Mouse (Mus musculus): ENCODE measurements around the gene Trim62.
A peak's percentile ranks its signal among the peaks of the same experiment; 100 is the strongest.

Trim62 gene

DNA sequence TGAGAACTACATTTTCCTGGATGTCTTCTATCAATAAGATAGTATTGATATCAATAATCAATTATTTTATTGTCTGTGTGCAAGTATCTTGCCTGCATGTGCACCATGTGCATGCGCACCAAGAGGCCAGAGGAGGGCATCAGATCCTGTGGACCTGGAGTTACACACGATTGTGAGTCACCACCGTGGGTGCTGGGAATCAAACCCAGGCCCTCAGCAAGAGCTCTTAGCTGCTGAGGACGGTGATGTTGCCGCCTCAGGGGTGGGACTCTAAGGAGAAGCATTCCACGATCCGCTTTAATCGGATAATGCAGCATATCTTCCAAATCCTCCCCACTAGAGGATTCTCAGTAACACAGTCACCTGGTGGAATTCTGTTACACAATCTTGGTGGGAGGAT, 2.2 kb downstream of the Trim62 start:
- DNase-seq (ENCODE audit: low spot score) = no peak

GRCm38 (mm10) chr4:128886571-128886970, 3.2 kb downstream of the Trim62 start:
- DNase-seq (ENCODE audit: low spot score) = no peak

DNA sequence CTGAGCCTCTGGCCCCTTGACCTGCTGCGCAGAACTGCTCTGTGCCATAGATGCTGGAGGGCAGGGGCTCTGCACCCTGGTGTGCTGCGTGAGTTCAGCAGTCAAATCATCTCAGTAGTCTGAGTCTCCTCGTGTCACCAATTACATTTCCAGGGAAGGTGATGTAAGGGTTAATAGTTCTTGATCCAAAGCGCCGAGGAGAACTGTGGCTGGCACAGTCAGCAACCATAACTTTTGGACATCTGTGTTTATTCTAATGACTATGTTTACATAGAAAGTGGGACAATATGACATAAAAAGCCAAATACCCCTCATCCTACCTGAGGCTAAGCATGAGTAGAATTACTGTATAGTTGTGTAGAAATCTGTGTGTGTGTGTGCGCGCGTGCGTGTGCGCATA, 3.6 kb downstream of the Trim62 start:
- DNase-seq (ENCODE audit: low spot score) = no peak

DNA sequence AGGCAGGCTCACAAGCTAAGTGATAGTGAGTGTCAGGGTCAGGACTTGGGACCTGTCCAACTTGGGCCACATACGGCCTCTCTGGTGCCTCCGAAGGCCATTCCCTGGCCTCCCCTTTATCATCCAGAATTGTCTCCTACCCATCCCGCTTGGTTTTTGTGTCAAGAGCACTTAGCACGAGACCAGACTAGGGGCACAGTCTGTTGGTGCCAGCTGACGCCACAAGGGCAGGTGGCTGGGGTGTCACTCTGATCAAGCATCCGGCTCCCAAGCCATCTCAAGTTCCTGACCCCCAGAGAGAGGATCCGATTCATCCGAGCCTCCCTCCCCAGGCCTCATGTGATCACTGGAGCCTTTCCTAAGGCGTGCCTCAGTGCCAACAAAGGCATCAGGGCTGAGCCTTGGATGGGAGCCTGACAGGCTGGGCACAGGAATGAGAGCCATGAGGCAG, 4.3 kb downstream of the Trim62 start:
- no peak for DNase-seq (ENCODE audit: low spot score)

GRCm38 (mm10) chr4:128888436-128888990, 5.1 kb downstream of the Trim62 start:
- no peak for DNase-seq (ENCODE audit: low spot score)

- DNase-seq (ENCODE audit: low spot score) = no peak
These were observed 6.6 kb downstream of the Trim62 start for GRCm38 (mm10) chr4:128889752-128890630.

DNA sequence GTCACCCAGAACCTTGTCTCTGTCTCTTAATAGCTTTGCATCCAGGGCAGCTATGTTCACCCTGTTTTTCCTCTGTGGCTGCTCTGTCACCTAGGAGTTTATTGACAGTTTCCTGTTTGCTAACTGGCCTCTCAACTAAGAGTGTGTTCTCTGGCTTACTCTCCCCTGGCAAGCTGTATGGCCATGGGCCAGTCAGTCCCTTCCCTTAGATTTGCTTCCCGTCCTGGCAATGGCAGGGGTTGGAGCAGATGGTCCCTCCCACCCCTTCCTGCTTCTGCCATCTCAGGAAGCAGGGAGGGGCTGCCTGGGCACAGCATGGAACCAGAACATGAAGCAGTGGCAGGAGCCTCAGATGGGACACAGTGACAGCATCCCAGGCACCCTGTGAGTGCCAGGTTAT, 7.8 kb downstream of the Trim62 start:
- DNase-seq (ENCODE audit: low spot score) = no peak

DNA sequence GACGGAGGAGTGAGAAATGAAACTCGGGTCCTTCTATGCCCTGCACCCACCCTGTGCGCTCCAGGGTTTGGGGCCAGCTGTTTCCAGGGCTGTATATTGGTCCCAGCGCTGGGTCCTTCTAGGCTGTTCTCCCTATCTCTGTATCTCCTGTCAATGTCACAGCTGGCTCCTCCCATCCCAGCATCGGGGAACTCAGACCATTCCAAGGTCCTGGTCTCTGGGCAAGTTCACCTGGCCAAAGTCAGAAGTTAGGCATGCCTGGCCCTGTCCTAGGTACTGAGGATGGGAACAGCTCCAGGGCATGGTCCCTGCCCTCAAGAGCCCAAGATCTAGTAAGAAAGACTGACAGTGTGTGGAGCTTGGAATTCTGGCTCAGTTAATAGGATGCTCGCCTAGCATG, 8.4 kb downstream of the Trim62 start:
- no peak for DNase-seq (ENCODE audit: low spot score)

DNA sequence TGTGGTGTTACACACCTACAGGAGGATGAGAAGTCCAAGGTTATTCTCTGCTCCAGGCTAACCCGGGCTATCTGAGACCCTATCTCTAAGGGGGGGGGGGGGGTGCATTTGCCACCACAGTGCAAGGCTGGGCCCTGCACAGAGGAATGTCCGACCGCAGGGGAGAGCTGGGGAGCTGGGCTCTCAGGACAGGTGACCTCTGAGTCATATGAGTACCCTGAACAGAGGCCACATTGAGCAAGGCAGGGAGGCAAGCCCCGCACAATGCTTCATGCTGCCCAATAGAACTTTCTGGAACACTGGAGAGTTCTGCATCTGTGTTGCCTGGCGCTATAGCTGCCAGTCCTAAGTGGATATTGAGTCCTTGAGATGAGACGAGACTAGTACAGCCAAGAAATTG, 8.8 kb downstream of the Trim62 start:
- no peak for DNase-seq (ENCODE audit: low spot score)

DNA sequence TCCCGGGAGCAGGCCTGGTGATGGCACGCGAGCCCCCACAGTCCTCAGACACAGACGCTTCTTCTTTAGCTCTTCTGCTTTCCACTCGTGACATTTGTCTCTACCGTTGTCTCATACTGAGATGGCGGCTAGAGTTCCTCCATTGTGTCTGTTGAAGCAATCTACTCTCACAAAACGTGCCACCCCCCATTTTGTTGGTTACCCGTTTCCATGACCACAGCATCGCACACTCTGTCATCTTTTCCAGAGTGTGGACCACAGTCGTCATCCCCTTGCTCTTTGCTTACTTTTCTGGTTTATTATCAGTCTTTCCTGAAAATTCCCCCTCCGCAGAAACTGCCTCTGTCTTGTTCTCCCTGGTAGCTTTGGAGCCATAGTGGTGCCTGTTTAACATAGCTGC, 10.7 kb downstream of the Trim62 start:
- no peak for DNase-seq (ENCODE audit: low spot score)

DNA sequence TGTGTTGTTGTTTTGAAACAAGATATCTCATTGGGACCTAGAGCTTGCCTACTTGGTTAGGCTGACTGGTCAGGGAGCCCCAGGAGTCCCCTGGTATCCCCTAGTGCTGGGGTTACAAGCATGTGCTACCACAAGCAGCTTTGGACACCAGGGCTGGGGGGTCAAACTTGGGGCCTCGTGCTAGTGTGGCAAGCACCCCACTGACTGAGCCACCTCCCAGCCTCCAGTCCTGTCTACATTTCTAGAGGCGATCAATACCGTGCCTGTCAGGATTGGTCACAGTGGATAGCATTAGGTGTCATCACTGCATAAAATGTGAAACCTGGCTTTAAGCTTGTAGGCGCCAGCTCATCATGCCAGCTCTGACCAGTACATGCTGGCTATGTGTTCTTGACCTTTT, 12.5 kb downstream of the Trim62 start:
- no peak for DNase-seq (ENCODE audit: low spot score)

GRCm38 (mm10) chr4:128896667-128897066, 13.3 kb downstream of the Trim62 start:
- no peak for DNase-seq (ENCODE audit: low spot score)

GRCm38 (mm10) chr4:128897911-128898421, 14.6 kb downstream of the Trim62 start:
- DNase-seq (ENCODE audit: low spot score) = no peak

GRCm38 (mm10) chr4:128899332-128899731, 16.0 kb downstream of the Trim62 start:
- no peak for DNase-seq (ENCODE audit: low spot score)

DNA sequence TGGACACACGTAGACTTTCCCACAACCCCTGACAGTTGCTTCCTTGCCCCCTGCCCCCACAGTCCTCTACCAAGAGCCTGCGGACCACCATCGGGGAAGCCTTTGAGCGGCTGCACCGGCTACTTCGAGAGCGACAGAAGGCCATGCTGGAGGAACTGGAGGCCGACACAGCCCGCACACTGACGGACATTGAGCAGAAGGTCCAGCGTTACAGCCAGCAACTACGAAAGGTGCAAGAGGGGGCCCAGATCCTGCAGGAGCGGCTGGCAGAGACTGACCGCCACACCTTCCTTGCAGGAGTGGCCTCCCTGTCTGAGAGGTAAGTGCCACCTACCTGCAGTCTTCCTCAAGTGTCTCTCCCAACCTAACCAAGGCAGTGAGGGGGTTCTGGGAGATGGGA, 17.1 kb downstream of the Trim62 start:
- no peak for DNase-seq (ENCODE audit: low spot score)

DNA sequence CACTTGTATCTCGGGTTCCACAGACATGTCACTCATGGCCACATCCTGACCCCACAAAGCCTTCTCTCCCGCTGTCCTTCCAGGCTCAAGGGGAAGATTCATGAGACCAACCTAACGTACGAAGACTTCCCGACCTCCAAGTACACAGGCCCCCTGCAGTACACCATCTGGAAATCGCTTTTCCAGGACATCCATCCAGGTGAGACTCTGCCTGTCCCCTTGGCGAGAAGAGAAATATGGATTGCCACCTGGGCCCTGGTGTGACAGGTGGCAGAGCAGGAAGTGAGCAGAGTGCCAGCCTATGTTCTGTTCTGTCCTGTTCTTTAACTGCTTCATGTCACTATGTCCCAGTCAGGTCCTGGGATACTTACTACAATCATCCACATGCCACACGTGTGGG, 19.0 kb downstream of the Trim62 start:
- no peak for DNase-seq (ENCODE audit: low spot score)

DNA sequence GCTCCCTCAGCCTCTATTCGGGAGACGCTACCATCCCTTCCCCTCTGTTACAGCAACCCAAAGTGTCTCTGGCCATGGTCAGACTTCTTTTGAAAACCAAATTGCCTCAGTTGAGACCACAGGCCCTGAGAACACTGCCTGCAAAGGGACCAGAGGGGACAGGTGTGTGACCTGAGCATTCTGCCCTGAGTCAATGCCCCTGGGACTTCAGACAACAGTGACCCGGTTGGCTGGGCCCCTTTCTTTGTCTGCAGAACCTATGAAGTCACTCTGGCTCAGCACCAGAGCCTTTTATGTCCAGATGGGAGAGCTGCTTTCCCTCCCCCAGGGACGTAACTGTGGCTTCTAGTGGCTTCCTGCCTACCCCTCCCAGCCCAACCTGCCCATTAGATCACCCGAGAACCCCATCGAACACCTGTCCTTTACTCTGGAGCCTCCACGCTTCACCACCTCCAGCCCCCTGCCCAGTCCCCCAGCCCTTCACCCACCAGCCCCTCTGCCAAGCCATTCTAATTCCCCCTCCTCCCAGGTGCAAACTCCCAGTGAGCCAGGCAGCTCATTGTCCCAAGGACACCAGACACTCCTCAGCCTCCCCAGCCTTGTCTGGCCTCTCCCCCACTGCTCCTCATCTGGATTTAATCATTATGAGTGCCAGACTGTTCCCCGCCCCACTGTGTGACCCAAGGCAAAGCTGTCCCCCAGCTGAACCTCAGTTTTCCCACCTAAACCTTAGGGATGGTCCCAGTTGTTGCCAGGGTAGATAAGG, 20.8 kb downstream of the Trim62 start:
- no peak for DNase-seq (ENCODE audit: low spot score)

GRCm38 (mm10) chr4:128905251-128905650, 21.9 kb downstream of the Trim62 start:
- no peak for DNase-seq (ENCODE audit: low spot score)

- DNase-seq (ENCODE audit: low spot score) = no peak
These were observed 23.4 kb downstream of the Trim62 start for GRCm38 (mm10) chr4:128906757-128907156.

GRCm38 (mm10) chr4:128907238-128907968, 24.0 kb downstream of the Trim62 start:
- no peak for DNase-seq (ENCODE audit: low spot score)

- peak; percentile 44 for DNase-seq (ENCODE audit: low spot score)
These were observed 25.4 kb downstream of the Trim62 start for GRCm38 (mm10) chr4:128908586-128909377.

Data from c-Kit-positive CD71-positive TER-119-positive erythroid progenitor cells, embryonic 14.5 days (primary cell).